Mouse (Mus musculus): ENCODE results near the gene Platr17.
"Not testable (repeated sequence)": the region's sequence is repeated elsewhere in the genome, so short reads cannot be mapped to it uniquely, and the experiment has no call there.

Gene Platr17

DNA sequence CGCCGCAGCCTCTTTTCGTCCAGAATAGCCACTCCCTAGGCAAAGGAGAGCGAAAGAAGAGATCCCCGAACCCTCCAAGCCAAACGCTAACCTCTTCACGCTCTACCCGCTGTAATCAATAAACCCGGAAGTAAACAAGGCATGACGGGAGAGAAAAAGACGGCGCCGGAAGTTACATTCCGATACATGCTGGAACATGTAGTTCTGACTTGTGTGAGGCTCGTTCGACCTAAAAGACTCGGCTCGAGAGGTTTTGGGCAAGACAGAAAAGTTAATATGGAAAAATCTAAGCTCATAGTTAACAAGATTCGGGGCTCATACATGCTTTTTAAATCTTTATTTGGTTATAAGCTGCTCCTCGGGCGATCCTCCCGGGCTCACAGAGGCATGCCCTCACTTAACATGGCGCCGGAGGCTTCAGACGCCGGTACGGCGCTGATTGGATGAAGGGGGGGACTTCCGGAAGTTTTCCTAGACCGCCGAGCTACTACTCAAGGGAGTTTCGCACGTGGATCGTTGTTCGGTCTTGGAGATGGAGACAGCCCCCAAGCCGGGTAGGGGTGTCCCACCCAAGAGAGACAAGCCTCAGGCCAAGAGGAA lies 35.4 kb downstream of the Platr17 start, which contains the start of the genes Pfdn6 and Wdr46:
Gene Pfdn6 (minus strand): TSS at position 138 of the 600 bp plus-strand sequence.
Gene Wdr46 (plus strand): TSS at position 455 of the 600 bp plus-strand sequence.
- DNase-seq (ENCODE audit: low read depth) = peak; percentile 97

DNA sequence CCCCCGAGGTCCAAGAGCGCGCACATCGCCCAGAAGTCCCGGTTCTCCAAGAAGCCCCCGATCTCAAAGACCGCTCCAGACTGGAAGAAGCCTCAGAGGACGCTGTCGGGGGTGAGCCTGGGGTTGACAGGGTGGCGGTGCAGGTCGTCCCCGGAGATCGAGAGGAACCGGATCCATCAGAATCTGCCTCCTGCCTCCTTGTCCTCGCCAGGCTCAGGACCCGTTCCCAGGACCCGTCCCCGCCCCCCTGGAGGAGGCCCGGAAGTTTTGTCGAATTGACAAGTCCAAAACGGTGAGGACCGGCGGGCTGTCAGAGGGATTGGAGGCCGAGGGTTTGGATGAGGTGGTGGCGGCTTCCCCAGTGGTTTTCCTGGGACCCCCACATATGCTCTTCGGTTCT lies 36.0 kb downstream of the Platr17 start:
- DNase-seq (ENCODE audit: low read depth) = peak; percentile 60

DNA sequence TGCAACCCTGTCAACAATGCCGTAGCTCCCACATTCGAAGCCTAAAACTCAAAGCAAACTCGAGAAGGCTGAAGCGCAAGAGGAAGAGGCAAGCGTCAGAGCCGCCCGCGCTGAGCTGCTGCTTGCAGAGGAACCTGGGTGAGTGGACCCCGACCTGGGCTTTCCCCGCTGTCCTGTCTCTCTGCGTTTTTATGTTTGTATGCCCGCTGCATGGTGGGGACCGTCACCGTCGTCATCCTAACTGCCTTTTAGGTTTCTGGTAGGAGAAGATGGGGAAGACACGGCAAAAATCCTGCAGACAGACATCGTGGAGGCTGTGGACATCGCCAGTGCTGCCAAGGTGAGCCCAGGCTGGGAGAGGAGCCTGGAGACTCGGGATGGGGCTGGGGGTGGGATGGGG lies 36.4 kb downstream of the Platr17 start:
- DNase-seq (ENCODE audit: low read depth) = peak; percentile 46

DNA sequence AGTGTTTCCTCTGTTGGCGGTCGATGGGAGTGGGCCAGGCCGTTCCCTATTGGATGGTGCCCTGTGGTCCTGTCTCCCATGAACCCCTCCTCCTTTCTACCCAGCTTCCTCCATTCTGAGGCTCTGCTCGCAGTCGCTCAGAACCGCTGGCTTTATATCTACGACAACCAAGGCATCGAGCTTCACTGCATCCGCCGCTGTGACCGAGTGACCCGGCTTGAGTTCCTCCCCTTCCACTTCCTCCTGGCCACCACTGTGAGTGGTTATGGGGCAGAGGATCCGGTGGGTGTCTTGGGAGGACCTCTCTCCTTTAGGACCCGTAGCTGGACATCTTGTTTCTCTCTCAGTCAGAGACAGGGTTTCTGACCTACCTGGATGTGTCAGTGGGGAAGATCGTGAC lies 38.5 kb downstream of the Platr17 start:
- DNase-seq (ENCODE audit: low read depth) = no peak

DNA sequence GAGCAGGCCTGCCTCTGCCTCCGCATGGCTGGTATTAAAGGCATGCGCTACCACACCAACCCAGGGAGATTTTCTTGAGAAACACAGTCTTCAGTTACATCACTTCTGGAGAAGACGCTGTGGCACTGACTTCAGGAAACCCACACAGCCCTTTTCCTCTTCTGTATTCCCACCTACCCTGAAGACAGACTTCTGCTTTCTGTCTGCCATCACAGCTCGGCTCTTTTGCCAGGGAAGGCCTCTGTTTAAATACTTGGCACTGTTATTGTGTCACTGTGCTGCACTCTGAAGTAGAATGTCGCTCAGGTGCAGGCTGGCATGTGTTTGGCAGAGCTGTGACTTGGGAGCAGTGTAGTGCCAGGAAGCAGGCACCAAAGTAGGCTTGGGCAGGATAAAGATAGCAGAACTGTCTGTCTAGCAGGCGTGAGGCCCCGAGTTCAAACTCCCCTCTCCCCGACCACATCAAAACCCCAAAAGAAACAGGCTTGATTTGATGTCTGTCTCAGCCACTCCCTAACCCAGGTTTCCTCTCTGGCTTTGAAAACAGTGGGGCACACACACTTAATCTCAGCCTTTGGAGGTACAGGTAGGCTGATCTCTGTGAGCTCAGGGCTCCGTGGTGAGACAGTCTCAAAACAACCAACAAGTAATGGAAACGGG lies 42.6 kb downstream of the Platr17 start:
- peak; percentile 62 for DNase-seq (ENCODE audit: low read depth)

DNA sequence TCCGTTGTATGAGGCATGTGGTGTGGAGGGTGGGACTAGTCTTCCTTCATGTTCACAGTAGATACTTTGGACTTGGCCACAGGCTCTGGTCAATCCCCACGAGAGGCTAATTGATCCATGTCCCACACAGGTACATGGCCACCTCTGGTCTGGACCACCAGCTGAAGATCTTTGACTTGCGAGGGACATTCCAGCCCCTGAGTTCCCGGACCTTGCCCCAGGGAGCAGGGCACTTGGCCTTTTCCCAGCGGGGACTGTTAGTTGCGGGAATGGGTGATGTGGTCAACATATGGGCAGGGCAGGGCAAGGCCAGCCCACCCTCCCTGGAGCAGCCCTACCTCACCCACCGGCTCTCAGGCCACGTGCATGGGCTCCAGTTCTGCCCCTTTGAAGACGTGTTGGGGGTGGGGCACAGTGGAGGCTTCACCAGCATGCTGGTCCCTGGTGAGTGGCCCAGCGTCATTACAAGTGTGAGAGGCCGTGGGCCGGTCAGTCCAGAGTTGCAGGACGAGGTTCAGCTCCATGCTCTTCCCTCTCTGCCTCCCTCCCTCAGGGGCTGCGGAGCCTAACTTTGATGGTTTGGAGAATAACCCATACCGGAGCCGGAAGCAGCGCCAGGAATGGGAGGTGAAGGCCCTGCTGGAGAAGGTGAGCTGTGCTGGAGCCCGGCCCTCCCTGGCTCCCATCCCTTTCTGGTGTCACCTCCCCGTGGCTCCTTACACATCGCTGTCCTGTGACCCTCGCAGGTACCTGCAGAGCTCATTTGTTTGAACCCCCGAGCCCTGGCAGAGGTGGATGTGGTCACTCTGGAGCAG lies 43.4 kb downstream of the Platr17 start:
- DNase-seq (ENCODE audit: low read depth) = no peak

DNA sequence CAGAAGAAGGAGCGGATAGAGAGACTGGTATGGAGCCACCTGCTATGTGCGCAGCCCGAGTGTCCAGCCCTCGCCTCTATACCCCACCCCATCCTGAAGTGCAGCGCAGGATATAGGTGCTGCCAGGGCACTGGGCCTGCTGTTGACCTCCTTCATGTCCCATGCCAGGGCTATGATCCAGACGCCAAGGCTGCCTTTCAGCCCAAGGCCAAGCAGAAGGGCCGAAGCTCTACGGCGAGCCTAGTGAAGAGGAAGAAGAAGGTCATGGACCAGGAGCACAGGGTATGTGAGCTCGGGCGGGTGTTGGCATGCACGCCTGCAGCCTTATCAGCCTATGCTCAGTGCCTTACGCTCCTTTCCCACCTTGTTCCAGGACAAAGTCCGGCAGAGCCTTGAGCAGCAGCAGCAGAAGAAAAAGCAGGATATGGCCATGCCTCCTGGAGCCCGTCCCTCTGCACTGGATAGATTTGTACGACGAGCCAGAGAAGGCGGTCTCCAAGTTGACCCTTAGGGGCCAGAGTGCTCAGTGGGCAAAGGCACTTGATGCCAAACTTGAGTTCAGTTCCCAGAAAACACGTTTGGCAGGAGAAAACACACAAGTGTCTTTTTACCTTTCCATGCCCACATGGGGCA lies 44.1 kb downstream of the Platr17 start:
- no peak for DNase-seq (ENCODE audit: low read depth)

DNA sequence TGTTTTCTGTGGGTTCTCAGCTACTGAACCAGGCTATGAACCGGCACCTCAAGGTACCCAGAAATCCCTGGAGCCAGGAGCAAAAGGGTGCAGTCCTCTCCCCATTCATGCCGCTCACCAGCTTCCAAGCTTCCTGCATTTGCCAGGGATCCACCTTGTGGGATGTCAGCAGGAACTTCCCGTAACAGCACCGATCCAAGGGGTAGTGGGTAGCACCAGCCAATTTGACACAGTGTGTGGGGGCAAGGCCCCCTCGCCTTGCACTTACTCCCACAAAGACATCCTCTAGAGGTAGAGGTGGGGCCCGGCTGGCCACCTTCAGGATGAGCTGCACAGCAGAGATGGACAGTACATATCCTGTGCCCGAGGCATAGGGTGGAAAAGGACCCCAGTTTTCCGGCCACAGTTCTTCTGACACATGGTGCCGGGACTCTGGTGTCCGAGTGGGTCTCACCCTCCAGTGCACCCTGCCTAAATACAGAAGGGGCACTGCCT lies 45.2 kb downstream of the Platr17 start:
- no peak for DNase-seq (ENCODE audit: low read depth)

DNA sequence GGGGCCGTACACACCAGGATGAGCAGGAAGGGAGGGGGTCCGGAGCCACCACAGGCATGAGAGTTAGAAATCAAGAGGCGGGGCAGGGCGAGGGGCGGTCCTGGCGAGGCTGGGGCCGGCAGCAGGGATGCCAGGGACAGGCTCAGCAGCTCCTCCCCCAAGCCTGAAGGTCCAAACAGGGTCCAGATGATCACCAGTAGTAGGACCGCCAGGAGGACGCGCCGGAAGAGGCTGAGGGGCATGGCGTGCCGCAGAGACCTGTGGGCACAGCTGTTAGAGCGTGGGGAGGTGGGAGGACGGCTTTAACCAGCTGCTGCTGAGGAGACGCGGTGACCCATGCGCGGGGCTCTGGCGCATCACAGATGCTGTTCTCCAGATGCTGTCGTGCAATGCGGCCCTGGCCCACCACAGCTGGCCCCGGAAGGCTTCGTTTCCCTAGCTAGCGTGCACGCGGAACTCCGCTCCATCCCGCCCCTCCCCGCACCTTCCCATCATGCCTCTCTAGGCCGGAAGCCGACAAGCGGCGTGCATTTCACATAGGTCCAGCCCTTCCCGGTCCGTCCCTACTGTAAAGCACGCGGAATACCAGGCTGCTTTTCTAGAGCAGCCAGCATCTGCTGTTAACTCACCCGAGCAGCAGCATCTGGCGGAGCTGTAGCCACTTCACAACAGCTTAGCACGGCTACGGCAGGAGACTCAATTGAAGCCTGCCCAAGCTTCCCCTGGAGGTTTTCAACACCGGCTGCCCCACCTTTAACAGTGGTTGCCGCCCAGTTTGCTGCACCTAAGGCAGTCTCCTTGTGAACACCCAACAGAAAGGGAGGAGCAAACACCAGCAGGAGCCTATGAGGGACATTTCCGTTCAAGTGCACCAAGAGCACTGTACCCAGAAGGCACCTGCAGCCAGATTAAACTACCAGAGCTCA lies 46.3 kb downstream of the Platr17 start, which contains the start of gene B3galt4:
Gene B3galt4 (minus strand): TSS at position 468 of the 926 bp plus-strand sequence.
- peak; percentile 92 for DNase-seq (ENCODE audit: low read depth)

DNA sequence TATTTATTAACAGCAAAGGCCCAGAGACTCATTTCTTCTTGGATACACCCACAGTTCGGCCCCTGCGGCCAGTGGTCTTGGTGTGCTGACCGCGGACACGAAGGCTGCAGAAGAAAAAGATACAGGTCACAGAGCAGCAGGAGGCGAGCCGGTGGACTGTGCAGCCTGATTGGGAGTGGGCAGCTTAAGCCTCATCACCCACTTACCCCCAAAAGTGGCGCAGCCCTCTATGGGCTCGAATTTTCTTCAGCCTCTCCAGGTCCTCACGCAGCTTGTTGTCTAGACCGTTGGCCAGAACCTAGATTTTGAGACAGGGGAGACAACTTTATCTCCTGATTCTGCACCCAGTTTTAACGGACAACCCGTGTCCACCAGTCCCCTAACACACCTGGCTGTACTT lies 47.1 kb downstream of the Platr17 start:
- not testable (repeated sequence) for DNase-seq (ENCODE audit: low read depth)

DNA sequence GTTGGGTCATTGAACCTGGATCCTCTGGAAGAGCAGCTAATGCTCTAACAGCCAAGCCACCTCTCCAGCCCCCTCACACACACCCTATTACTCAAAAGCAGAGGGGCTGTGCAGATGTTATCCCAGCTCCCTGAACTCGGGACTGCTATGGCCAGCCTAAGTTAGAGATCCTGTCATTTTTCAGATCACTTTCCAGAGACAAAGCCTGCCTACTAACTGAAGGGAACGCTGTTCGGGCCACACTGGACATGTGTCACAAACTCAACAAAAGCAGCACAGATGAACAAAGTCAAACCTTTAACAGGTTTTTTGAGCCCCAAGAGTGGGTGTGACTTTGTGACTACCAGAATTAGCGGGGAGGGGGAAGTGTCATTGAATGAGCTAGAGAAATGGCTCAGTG lies 47.9 kb downstream of the Platr17 start:
- no peak for DNase-seq (ENCODE audit: low read depth)

DNA sequence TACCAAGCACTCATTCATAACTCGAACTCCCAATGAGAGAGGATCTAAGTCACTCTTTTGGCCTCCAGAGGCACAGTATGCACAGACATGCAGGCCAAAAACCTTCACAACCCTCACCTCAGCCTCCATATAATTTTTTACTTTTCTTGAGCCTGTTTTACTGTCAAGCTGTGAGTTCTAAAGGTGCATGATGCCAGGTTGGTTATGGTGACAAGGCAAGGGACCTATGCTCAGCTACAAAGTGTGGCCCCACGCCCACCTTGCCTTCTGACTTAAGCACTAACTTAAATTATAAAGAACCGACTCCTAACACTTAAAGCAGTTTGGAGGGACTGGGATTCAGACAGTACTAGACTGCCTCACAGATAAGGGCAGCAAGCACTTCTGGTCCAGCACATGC lies 48.4 kb downstream of the Platr17 start:
- DNase-seq (ENCODE audit: low read depth) = no peak

DNA sequence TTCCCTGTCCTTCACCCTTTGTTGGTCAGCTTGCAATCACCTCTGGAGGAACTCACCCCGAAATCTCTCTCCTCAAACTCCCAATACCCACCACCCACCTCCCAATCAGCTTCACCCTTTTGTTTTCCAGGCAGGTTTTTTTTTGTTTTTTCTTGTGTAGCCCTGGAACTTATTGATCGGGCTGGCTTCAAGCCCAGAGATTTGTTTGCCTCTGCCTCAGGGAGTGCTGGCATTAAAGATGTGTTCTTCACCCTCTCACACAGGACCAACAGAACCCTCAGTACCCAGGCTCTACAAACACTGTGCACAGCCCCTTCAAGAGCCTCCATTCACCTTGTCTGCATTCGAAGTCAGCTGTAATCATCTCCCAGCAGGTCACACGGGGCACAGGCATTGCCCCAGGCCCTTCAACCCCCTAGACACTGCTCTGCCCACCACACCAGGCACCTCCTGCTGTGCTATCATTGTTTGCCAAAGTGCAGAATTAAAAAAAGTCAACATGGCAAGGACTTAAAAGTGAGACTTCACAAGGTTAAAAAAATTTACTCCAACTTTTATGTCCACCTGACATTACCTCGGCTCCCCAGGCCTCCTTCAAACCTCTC lies 49.1 kb downstream of the Platr17 start:
- no peak for DNase-seq (ENCODE audit: low read depth)

DNA sequence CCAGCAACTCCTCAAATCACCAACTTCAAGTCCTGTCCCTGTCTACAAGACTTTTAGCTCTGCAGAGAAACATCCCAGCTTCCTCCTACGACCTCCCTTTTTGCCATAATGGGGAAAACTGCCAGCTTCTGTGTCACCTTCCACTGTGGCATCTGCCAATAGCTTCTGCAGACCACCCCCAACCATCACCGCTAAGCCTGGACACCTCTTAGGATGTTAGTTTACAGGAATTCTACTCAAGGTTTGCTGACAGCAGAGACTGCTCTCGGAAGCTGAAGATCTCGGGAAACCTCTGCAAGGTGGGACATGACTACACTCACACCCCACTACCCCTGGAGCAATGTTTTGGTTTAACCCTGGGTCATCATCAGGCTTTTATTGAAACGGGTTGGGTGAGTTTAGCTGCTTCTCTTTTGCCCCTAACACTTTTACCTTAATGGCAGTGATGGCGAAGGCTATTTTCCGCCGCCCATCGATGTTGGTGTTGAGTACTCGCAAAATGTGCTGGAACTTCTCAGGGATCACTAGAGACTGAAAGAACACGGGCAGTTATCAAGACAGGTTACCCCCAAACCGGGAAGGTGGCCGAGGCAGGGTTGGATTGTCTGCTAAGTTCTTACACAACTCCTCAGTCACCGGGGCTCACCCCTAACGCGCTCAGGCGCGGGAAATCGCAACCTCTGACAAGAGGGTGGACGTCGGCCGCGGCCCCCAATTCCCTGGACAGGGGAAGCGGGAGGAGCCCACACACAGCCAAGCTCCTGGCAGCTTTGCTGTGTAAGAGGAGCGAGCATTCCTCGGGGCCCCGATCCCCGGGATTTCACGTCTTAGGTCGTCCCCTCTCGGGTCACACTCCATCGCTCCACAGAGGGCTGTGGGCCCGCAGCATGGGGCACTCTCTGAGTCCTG lies 50.0 kb downstream of the Platr17 start:
- DNase-seq (ENCODE audit: low read depth) = peak; percentile 42

DNA sequence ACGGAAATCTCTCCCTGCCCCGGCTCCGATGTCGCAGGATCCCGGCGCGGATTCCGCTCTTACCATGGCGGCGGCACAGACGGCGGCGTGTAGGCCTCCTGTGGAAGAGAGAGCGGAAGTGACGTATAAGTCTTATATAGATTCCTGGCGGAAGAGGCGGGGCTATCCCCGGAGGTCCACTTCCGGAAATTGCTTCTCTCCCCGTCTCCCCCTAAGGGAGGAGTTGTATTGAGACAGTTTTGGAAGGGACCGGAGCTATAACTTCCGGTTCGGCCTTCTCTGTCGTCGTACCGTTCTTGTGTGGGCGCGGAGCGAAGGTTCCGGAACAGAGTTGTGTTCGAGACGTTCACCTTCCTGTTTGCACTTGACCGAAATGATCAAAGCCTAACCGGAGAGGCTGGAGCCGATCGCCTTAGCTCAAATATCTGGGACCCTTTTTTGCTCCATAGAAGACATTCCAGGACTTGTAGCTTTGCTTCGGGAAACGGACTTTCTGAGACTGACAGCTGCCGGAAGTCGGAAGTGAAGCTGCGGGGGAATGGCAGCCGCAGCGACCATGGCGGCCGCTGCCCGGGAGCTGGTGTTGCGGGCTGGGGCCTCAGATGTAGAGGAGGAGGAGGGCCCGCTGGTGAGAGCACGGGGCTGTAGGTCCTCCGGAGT lies 50.8 kb downstream of the Platr17 start, which contains the start of the genes Vps52 and Rps18:
Gene Vps52 (plus strand): TSS at position 258 of the 660 bp plus-strand sequence.
Gene Rps18 (minus strand): TSS at position 447 of the 660 bp plus-strand sequence.
- DNase-seq (ENCODE audit: low read depth) = peak; percentile 98

Measured in induced T-regulatory cell, adult 2 months (primary cell).